In the genomic region with DNA sequence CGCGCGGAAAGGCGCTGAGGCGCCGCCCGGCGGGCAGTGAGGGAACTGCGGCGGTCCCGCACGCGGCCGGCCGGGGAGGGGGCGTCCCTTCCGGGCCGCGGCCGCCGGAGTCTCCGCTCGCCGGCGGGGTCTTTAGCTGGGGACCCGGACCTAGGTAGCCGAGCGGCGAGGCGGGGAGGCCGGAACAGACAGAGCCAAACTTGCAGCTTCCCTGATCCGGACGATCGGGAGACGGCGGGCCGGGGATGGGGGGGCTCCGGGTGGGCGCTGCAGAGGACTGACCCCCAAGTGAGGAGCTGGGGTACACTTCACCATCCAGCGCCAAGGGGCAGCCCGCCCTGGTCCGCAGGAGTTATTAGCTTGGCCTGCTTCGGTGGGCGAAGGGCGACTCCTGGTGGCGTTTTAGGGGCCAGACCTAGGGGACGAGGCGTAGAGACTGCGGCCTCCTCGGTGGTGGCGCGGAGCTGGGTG, we compare ENCODE assay signal across 8 mouse cellular contexts. TPM values are rescaled to one million over a fixed set of nuclear protein-coding genes. Genes with fewer than 3 reads are reported as not detected.
DNase-seq lines count a peak whose midpoint lies in the region; ATAC-seq and TF ChIP-seq lines count a peak whose summit lies in the region.

No protein-coding gene starts in this region.

- no peaks in the 10 kb centered on the region for H3K36me3 ChIP-seq in hindbrain, embryonic 10.5 days
- no peaks in the 10 kb centered on the region for H3K36me3 ChIP-seq in lung, postnatal 0 days (ENCODE audit: insufficient read depth, low read length)

- peaks cover 27% of the 10 kb centered on the region for H3K4me1 ChIP-seq in hindbrain, embryonic 10.5 days (replicated peaks)
- H3K4me1 ChIP-seq in lung, postnatal 0 days (ENCODE audit: insufficient read depth, low read depth, low read length), result no peaks in the 10 kb centered on the region

- WGBS in hindbrain, embryonic 10.5 days, result 1% methylated on average over 52 of the region's 52 CpGs
- 2% methylated on average over 41 of the region's 52 CpGs for WGBS in lung, postnatal 0 days

- H3K4me3 ChIP-seq in hindbrain, embryonic 10.5 days, result peak overlapping the region; percentile 88
- peak overlapping the region; percentile 56 for H3K4me3 ChIP-seq in lung, postnatal 0 days (ENCODE audit: low read depth, low read length)

- H3K4me2 ChIP-seq in lung, postnatal 0 days (replicated peaks; ENCODE audit: low read depth, low read length), result peak overlapping the region; percentile 100

- peak overlapping the region; percentile 91 for H3K27ac ChIP-seq in hindbrain, embryonic 10.5 days
- no peak overlapping the region for H3K27ac ChIP-seq in lung, postnatal 0 days (ENCODE audit: low read length)

- DNase-seq in MN1 (ENCODE audit: low spot score), result peak; percentile 10
- peak; percentile 79 for DNase-seq in cerebellum, adult 8-10 months
- DNase-seq in hindbrain, embryonic 10.5 days (ENCODE audit: low spot score), result peak; percentile 93
- DNase-seq in layer of hippocampus, adult 9-11 months, result peak; percentile 83
- peak; percentile 85 for DNase-seq in lung, postnatal 0 days (ENCODE audit: low spot score)
- DNase-seq in ovary, postnatal 14 days (ENCODE audit: low spot score), result peak; percentile 81
- peak; percentile 32 to 59 for DNase-seq in thymus, postnatal 10 days (ENCODE audit: low spot score in 2 of 2)

- peak; percentile 77 for ATAC-seq in frontal cortex, adult (ENCODE audit: low TSS enrichment)
- peak; percentile 93 for ATAC-seq in lung, postnatal 0 days

- H3K9ac ChIP-seq in lung, postnatal 0 days (replicated peaks; ENCODE audit: low read depth), result peak overlapping the region; percentile 32; the same call in 1 of the 2 replicates

- peaks cover 57% of the 10 kb centered on the region for H3K27me3 ChIP-seq in hindbrain, embryonic 10.5 days (ENCODE audit: insufficient read depth, poor library complexity, severe bottlenecking)
- H3K27me3 ChIP-seq in lung, postnatal 0 days (replicated peaks; ENCODE audit: insufficient read depth, low read length), result no peaks in the 10 kb centered on the region

- no peak for TF ChIP-seq EP300 in lung, postnatal 0 days (IDR thresholded peaks at IDR 0.05)

- TF ChIP-seq CTCF in lung, postnatal 0 days (IDR thresholded peaks at IDR 0.05), result peak; percentile 96

- no peaks in the 10 kb centered on the region for H3K9me3 ChIP-seq in hindbrain, embryonic 10.5 days
- no peaks in the 10 kb centered on the region for H3K9me3 ChIP-seq in lung, postnatal 0 days (ENCODE audit: low read length)

RNA-seq across cellular contexts. Expression of gene Grik4, which starts 0.3 kb away (rescaled TPM):
- polyA plus RNA-seq in hindbrain, embryonic 10.5 days (2016; fragmentation: Nextera tagmentation; extraction: Ambion mirVana), result 1.5 and 2.9 TPM in 2 replicates
- polyA plus RNA-seq in lung, postnatal 0 days (2015; fragmentation: Nextera tagmentation; extraction: Ambion mirVana), result 0.47 and 0.67 TPM in 2 replicates

Comparison
In these comparisons a context has a peak if more than half of its experiments do, and no peak if none do; other contexts are left out.
1. DNase-seq: peak in every context shown above with its lines; median percentile 93 in hindbrain, embryonic 10.5 days; 85 in lung, postnatal 0 days; 83 in layer of hippocampus, adult 9-11 months; 81 in ovary, postnatal 14 days; 79 in cerebellum, adult 8-10 months; 46 in thymus, postnatal 10 days; 10 in MN1.